Mouse (Mus musculus) layer of hippocampus, adult 18-20 months (tissue): ENCODE measurements around the gene Traf4. TPM values are rescaled to one million over a fixed set of nuclear protein-coding genes. Genes with fewer than 3 reads are reported as not detected.
"Not testable (repeated sequence)": the region's sequence is repeated elsewhere in the genome, so short reads cannot be mapped to it uniquely, and the experiment has no call there.

ENCODE experiments used
- DNase-seq, 2 experiments: peaks; one replicate each; pipeline ENCODE4 v3.0.0; 2022; ENCODE audit warnings: low spot score in 2 of 2
- total RNA-seq, 2 experiments: library from RNA; stranded (reverse); gene quantifications; 2 replicates each; pipeline ENCODE4 v1.2.3; 2021

Traf4 gene
- total RNA-seq, 2 experiments from 2014 or later, result 8.3 to 9.8 TPM

- DNase-seq, result no peak
Observed at GRCm38 (mm10) chr11:78146168-78146567, 19.2 kb downstream of the Traf4 start.

DNA sequence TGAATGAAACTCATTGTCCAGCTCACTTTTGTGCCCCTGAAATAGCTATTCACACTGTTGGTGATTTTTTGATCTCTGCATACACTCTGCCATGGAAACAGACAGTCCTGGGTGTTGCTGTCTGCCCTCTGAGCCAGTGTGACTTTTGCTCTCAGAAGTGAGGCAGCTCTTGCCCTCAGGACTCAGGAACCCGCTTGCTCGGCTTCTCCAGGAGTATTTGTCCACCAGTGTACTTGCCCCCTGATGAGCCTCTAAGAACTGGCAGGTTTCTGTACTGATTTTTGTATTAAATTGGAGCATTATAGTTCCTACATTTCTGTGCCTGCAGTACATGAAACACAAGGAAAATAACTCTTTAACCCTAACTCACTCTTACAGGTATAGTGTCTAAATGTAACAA lies 21.9 kb downstream of the Traf4 start:
- DNase-seq, result no peak

DNA sequence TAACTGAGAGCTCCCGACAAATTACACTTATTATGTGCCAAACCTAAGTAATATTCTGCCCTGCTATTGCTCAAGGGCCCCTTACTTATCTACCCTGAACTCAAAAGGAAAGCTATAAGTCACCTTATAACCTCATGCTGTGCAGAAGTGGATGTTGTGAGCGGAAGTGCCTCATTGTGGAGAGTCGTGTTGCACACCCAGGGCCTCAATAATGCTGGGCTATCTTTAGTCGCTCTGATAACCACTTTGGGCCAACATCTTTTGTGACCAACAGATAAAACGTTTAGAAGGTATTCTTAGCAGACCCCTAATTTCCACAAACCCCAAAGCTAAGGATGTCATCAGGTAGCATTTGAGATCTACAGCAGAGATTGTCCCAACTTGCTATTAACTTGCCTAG lies 24.7 kb downstream of the Traf4 start:
- no peak for DNase-seq

DNA sequence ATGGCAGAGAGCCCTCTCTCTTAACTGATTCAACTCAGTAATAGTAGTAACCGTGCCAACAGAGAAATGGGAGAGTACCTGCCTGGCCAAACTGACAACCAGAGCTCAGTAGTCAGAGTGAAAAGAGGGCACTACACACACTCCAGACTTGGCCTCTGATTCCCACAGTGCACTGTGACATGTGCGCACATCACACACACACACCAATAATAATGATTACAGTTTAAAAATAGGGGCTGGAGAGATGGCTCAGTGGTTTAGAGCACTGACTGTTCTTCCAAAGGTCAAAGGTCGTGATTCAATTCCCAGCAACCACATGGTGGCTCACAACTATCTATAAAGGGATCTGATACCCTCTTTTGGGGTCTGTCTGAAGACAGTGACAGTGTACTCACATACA lies 27.4 kb downstream of the Traf4 start:
- no peak for DNase-seq

GRCm38 (mm10) chr11:78137584-78137983 lies 27.8 kb downstream of the Traf4 start:
- DNase-seq, result no peak

GRCm38 (mm10) chr11:78136132-78136531 lies 29.3 kb downstream of the Traf4 start:
- DNase-seq, result no peak

DNA sequence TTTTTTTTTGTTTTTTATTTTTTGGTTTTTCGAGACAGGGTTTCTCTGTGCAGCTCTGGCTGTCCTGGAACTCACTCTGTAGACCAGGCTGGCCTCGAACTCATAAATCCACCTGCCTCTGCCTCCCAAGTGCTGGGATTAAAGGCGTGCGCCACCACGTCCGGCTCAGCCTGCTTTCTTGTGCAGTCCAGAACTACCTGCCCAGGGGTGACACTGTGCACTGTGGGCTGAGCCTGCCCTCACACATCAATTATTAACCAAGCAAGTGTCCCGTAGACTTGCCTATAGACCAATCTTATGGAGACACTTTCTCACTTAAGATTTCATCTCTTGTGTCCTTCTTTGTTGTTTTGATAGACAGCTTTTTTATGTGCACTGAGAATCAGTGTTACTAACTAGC lies 30.1 kb downstream of the Traf4 start:
- not testable (repeated sequence) for DNase-seq

- DNase-seq, result peak; percentile 42 to 70
Observed at GRCm38 (mm10) chr11:78134344-78134743, 31.0 kb downstream of the Traf4 start.

DNA sequence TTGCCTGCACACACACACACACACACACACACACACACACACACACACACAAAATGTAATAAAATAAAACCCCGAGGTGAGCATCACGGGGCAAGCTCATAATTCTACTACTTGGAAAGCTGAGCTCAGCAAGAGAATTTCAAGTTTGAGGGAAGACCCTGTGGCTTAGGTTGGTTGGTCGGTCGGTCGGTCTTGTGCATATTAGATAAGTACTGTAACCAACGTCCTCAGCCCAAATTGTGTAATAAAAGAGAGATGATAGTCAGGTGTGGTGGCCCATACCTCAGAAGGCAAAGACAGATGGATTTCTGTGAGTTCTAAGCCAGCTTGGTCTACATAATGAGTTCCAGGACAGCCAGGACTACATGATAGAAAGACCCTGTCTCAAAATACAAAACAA lies 31.5 kb downstream of the Traf4 start:
- DNase-seq, result no peak

DNA sequence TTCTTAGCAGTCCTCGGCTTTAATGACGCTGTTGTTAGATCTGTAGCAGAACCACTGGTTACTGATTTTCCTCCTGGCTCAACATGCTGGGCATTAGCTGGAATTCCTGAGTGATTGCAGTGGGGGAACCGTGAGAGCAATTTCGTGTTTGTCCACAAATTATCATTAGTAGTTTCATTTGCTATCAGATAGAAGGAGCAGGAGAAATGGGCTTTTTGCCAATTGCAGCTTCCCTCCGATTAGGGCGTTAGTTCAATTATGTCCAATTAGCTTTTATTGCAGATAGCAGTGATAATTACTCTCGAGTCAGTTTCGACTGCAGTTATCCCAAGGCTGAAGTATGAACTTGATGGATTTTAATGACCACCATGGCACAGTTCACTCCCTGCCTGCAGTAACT lies 35.9 kb downstream of the Traf4 start:
- no peak for DNase-seq

DNA sequence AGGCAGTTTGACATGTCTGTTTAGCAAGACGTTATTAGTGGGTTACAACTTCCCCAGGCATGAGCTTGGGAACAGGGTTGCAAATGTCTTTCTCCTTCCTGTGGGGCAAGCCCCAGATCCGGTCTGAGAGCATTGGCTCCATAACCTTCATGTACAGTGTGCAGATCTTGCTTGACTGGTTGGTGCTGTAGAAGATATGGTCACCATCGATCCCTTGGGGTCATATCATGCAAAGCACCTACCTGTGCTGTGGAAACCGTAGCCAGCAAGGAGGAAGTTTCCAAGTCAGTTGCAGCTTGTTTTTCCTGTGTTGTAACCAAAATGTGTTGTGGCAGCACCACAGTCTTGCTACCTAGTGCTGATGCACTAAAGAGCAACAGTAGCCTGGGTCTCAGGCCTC lies 38.6 kb downstream of the Traf4 start:
- DNase-seq, result no peak

DNA sequence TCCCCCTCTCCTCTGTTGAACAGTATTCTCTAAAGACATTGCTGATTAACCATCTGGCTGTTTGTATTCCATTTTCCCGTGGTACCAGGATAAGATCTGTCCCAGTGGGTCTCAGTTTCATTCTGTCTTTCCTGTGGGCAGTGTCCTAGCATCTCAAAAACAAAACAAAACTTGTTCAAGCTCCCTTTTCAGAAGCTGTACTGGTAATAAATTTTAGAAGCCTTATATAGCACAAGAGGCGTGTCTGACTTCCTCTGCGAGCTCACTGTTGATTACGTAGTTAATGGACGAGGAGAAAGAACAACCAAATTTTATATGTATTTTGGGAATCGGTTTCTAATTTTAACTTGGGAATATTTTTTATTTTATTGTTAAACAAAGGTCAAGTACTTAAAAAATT lies 39.7 kb downstream of the Traf4 start:
- DNase-seq, result peak in 1 of 2 experiments; percentile 42

DNA sequence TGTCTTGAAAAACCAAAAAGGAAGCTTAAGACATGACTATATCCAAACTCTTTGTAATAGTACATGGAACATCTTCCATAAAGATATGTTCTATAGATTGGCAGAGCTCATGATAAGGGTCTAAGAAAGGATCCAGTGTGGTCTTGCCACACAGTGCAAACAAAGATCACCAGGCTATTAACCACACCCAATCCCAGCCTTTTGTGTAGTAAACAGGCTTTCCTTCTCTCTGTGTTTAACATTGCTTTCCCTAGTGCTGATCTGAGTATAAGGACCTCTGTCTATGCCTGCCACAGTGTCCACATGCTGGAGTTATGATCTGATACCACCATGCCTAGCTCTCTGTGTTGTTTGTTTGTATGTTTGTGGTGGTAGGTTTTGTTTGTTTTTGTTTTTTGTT lies 41.6 kb downstream of the Traf4 start:
- no peak for DNase-seq

GRCm38 (mm10) chr11:78122815-78123214 lies 42.6 kb downstream of the Traf4 start:
- DNase-seq, result no peak

GRCm38 (mm10) chr11:78121176-78121575 lies 44.2 kb downstream of the Traf4 start:
- no peak for DNase-seq

DNA sequence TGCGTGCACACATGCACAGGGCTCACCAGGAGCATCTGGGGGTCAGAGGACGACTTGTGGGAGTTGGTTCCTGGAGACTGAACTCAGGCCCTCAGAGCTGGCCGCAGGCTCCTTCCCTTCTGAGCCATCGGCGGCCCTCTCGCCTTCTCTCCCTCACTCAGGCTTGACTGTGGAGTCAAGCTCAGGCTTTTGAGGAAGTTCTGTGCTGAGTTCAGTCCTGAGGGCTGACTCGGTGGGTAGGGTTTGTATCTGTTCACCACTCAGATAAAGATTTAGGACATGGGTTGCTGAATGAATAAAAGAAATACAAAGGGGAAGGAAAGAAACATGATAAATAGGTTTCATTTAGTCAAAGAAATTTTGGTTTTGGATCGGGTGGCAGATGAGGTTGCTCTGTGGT lies 45.5 kb downstream of the Traf4 start:
- no peak for DNase-seq

GRCm38 (mm10) chr11:78118467-78118866 lies 46.9 kb downstream of the Traf4 start:
- no peak for DNase-seq

DNA sequence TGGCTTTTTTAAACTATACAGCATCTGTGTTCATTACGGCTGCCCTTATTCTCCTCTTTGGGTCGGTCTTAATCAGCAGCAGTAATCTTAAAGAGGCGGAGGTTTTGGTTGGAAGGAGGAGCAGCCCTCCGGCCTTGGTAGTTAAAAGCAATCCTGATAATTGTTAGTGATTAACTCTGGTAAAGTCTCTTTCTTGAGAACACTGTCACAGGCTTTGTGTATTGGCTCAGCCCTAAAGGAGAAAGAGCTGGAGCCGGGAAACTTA lies 49.3 kb downstream of the Traf4 start:
- no peak for DNase-seq

DNA sequence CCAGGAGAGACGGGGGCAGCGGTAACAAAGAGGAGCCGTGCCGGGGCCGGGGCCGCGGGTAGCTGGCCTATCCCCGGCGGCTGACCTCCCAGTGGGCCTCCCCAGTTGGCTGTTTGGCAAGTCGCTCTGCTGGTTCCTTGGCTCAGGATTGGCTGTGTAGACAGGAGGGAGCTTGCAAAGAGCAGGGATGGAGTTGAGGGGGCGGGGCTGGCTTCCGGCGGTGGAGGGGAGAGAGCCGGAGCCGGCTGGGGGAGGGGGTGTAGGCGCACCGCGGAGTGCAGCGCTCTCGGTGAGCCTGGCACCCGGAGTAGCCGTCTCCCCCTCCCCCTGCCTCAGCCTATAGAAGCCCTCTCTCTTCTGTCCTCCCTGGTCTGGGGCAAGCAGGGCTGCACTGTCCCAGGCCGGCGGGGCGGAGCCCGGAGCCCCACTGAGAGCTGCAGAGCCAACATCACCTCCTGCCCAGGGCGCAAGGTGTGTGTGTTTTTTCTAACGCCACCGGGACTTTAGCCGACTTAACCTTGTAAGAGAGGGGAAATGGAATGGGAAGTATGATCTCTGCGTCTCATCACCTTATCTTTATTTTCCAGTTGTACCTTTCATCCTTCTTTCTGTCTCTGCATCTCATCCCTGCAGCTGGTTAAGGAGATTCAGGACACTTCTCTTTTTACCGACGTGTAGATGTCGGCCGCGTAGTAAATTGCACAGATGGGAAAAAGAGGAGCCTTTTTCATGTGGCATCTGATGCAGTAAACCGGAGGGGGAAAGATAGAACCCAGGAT lies 49.8 kb downstream of the Traf4 start:
- DNase-seq, result peak; percentile 89 to 95

- DNase-seq, result no peak
Observed at GRCm38 (mm10) chr11:78114676-78115366, 50.6 kb downstream of the Traf4 start.

DNA sequence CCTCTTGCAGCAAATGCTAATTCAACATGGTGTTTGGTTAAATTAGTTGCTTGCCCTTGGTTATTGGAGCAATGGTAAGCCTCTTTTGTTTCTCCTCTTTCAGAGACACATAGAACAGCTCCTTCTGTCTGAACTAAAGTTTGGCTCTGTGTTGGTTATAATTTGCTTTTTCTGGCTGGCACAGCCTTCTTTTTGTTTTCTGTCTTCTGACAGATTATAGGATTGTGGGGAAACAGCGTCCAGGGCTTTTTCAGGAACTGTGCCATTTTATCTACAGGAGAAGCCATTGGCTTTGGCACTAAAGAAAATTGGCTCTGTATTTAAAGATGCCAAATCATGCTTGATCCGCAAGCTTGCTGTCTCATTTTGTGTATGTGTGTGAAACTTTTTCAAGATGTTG lies 51.8 kb downstream of the Traf4 start:
- peak in 1 of 2 experiments; percentile 53 for DNase-seq
